Mouse (Mus musculus) adrenal gland, adult 18-20 months (tissue): ENCODE data around the gene Rrp36. TPM values are rescaled to one million over a fixed set of nuclear protein-coding genes. Genes with fewer than 3 reads are reported as not detected.

Source experiments
- DNase-seq, 2 experiments: peaks; one replicate each; pipeline ENCODE4 v3.0.0; 2021 to 2022; ENCODE audit warnings: low spot score in 2 of 2
- total RNA-seq, 2 experiments: library from RNA; stranded (reverse); gene quantifications; 1 replicate in 1 of 2; 2 replicates in 1 of 2; pipeline ENCODE4 v1.2.3; 2021

Gene Rrp36
- total RNA-seq, 2 experiments from 2014 or later, result 25.9 to 29.8 TPM

DNA sequence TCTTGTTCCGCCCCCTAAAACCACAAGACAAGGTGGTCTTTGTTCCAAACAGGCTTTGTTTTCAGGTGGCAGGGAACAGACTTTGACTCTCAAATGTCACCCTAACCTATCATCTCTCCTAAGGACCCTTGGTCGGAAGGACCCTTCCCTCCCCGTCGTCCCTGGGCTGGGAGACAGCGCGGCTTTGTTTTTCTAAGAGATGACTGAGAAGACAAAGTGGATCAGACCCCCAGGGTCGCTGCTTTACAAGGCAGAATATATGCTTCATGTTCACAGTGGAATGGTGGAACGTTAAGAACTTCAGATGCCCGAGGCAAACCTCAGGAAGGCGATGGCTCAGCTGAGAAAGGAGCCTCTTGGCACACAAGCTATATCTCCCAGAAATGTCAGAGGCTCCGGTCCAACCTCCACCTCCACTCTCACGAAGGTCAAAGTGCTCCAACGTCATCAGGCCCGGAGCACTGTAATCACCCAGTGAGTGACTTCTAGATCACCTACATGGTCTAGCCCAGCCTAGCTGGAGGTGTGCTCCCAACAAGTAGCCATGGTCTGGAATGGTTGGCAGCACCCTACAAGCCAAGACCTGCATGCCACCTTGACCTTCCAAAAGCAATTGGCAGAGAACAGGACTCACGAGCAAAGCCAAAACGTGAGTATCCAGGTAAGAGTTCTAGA, 54.3 kb downstream of the Rrp36 start:
- DNase-seq, result no peak

DNA sequence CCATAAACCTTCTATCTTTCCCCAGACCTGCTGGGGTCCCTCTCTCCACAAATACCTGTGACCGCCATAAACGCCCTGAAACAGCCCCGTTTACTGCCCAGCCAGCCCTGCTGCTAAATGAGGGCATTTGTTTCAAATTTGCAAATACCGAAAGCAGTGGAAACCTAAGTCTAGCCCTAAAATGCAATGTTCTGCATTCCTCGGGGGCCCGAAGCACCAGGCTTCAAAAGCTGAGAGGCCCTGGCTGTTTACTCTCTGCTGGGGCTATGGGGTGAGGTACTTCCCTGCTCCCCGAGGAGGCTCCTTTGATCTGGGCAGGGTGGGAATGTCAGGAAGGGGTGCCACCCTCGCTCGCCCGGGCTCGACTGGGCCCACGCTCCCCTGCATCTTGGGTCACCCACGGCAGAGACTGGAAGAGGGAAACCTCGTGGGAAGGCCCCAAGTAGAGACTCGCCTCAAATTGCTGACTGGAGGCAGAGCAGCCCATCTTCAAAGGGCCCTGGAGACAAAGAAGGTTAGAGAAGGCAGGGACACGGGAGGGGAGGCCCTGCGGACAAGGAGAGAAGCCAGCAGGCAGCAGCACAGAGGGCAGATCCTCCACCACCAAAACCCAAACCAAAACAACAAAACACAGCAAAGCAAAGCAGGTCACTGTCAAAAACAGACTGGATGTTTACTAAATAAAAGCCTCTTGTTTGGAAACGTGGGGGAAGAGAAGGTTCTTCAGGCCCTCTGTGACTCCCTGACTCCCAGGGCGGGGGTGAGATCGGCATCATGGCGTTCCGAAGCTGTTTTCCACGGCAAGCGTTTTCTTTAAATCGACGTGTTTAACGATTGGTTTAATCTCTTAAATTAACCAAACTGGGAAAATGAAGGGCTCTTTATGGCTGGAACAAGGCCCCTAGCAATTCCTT, 55.1 kb downstream of the Rrp36 start:
- no peak for DNase-seq

DNA sequence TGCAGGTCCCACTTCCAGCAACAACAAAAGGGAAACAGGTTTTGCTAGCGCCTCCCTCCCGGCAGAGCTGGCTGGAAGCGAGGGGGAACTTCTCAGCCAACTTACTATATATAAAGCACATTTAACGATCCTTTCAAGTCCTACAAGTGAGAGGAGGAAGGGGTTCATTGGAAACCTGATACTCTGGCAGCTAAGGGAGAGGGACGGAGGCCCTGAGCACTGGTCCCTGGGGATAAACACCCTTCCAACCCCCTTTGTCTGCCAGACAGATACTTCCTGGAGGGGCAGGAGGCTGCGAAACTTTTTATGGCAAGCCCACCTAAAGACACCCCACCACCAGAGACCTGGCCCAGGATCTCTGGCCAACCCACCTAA, 55.8 kb downstream of the Rrp36 start:
- DNase-seq, result no peak

DNA sequence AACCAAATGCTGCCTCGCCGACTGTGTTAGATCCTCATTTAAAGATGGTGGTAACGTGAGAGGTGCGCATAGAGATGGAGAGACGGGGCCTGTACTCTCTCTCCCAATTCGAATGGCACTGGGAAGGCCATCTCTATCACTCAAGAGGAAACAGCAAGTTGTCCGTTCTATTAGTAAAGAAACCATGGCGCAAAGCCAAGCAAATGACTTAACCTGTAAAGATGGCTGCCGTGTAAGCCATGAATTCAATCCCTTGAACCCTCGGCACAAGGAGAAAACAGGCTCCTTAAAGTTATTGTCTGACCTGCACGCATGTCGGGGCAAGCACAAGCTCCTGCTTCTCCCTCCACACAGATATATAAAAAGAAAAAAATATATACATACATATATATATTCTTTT, 56.4 kb downstream of the Rrp36 start:
- no peak for DNase-seq

Other genes starting within 250 kb of the Rrp36 start
- under 1 TPM; 0.32 to 0.63 TPM for gene Crip3, start 245.4 kb downstream of the Rrp36 start, total RNA-seq
- gene Slc22a7, start 235.9 kb downstream of the Rrp36 start, total RNA-seq, result not detected
- 1 to 10 TPM in 1 of 2 experiments, under 1 TPM in 1; 0.96 to 1.0 TPM for gene Ttbk1, start 186.7 kb downstream of the Rrp36 start, total RNA-seq
- 1 to 10 TPM; 3.2 to 6.0 TPM for gene Dnph1, start 177.6 kb downstream of the Rrp36 start, total RNA-seq
- 10 to 100 TPM; 24.8 to 30.1 TPM for gene Cul9, start 128.0 kb downstream of the Rrp36 start, total RNA-seq
- 10 to 100 TPM; 40.8 to 66.6 TPM for gene Srf, start 118.2 kb downstream of the Rrp36 start, total RNA-seq
- 1 to 10 TPM; 2.7 to 5.8 TPM for gene Ptk7, start 44.8 kb downstream of the Rrp36 start, total RNA-seq
- gene Klc4, start 28.3 kb downstream of the Rrp36 start, total RNA-seq, result 10 to 100 TPM; 35.8 to 47.6 TPM
- gene Mrpl2, start 28.1 kb downstream of the Rrp36 start, total RNA-seq, result 10 to 100 TPM; 97.8 to 99.8 TPM
- gene Cul7, start 24.0 kb downstream of the Rrp36 start, total RNA-seq, result 10 to 100 TPM; 32.1 to 36.3 TPM
- 100 to 1,000 TPM; 100 to 107 TPM for gene Mea1, start 4.4 kb upstream of the Rrp36 start, total RNA-seq
- 10 to 100 TPM; 47.6 to 69.9 TPM for gene Klhdc3, start 6.6 kb upstream of the Rrp36 start, total RNA-seq
- gene Ppp2r5d, start 30.8 kb upstream of the Rrp36 start, total RNA-seq, result 10 to 100 TPM; 40.2 to 46.5 TPM
- 10 to 100 TPM; 64.1 to 70.7 TPM for gene Pex6, start 37.1 kb upstream of the Rrp36 start, total RNA-seq
- 1 to 10 TPM; 1.2 to 2.0 TPM for gene Gnmt, start 54.8 kb upstream of the Rrp36 start, total RNA-seq
- 10 to 100 TPM; 44.8 to 55.9 TPM for gene Cnpy3, start 77.9 kb upstream of the Rrp36 start, total RNA-seq
- not detected for gene Ptcra, start 89.4 kb upstream of the Rrp36 start, total RNA-seq
- 10 to 100 TPM; 39.6 to 63.0 TPM for gene 2310039H08Rik, start 98.3 kb upstream of the Rrp36 start, total RNA-seq
- 100 to 1,000 TPM in 1 of 2 experiments, 10 to 100 TPM in 1; 93.5 to 103 TPM for gene Rpl7l1, start 108.3 kb upstream of the Rrp36 start, total RNA-seq
- gene Bicral, start 184.1 kb upstream of the Rrp36 start, total RNA-seq, result 10 to 100 TPM; 16.7 to 18.2 TPM
- 10 to 100 TPM; 19.6 to 23.9 TPM for gene Tbcc, start 216.3 kb upstream of the Rrp36 start, total RNA-seq
- not detected for gene Prph2, start 236.1 kb upstream of the Rrp36 start, total RNA-seq